Mouse (Mus musculus): Measurements from ENCODE around the gene Ccser2. TPM values are rescaled to one million over a fixed set of nuclear protein-coding genes. Genes with fewer than 3 reads are reported as not detected.

Gene Ccser2
- polyA plus RNA-seq, 1 experiment from 2014 or later = 84.1 TPM

GRCm38 (mm10) chr14:36852972-36853371, 115.6 kb downstream of the Ccser2 start:
- Histone ChIP-seq H3K27me3 (no peaks in the 10 kb centered on the region), H3K9me3 (0 out of 2 replicates have a peak, but pooled peaks cover 7% of the 10 kb centered on the region), H3K9ac (no peak overlapping the region), H3K4me1 (replicated peaks) (peaks cover 3% of the 10 kb centered on the region; the same call in 1 of the 2 replicates), H3K36me3 (no peaks in the 10 kb centered on the region), H3K4me2 (no peak overlapping the region), H3K27ac (no peak overlapping the region), H3K4me3 (no peak overlapping the region)
- 73% methylated on average over 4 of the region's 4 CpGs for WGBS
- ATAC-seq (ENCODE audit: low FRiP score) = no peak

- no peak overlapping the region for H3K27ac ChIP-seq
- ATAC-seq (ENCODE audit: low FRiP score) = no peak
- H3K9ac ChIP-seq = no peak overlapping the region
- H3K4me2 ChIP-seq = no peak overlapping the region
- H3K36me3 ChIP-seq = no peaks in the 10 kb centered on the region
- no peaks in the 10 kb centered on the region for H3K4me1 ChIP-seq (replicated peaks)
- no peak overlapping the region for H3K4me3 ChIP-seq
- no peaks in the 10 kb centered on the region for H3K27me3 ChIP-seq
- 0 out of 2 replicates have a peak, but pooled peaks cover 7% of the 10 kb centered on the region for H3K9me3 ChIP-seq
- 8% methylated on average over 1 of the region's 1 CpGs for WGBS
Measured at GRCm38 (mm10) chr14:36848860-36849259, 119.7 kb downstream of the Ccser2 start.

Other genes with a start within 250 kb of the Ccser2 start
- gene Rgr, start 80.2 kb upstream of the Ccser2 start, polyA plus RNA-seq (2015; fragmentation: Nextera tagmentation; extraction: Ambion mirVana) = not detected in 2 replicates
- not detected in 2 replicates for gene Lrit1, start 86.1 kb upstream of the Ccser2 start, polyA plus RNA-seq (2015; fragmentation: Nextera tagmentation; extraction: Ambion mirVana)
- not detected in 2 replicates for gene Lrit2, start 99.2 kb upstream of the Ccser2 start, polyA plus RNA-seq (2015; fragmentation: Nextera tagmentation; extraction: Ambion mirVana)
- gene Cdhr1, start 129.6 kb upstream of the Ccser2 start, polyA plus RNA-seq (2015; fragmentation: Nextera tagmentation; extraction: Ambion mirVana) = 2.0 and 3.1 TPM in 2 replicates
- gene 2610528A11Rik, start 145.2 kb upstream of the Ccser2 start, polyA plus RNA-seq (2015; fragmentation: Nextera tagmentation; extraction: Ambion mirVana) = 0.47 TPM in 1 of 2 replicates, not detected in the other
- gene Ghitm, start 166.5 kb upstream of the Ccser2 start, polyA plus RNA-seq (2015; fragmentation: Nextera tagmentation; extraction: Ambion mirVana) = 196 and 199 TPM in 2 replicates